Mouse (Mus musculus): ENCODE data around the gene Gpr161.
A peak's percentile ranks its signal among the peaks of the same experiment; 100 is the strongest.
"Not testable (repeated sequence)": the region's sequence is repeated elsewhere in the genome, so short reads cannot be mapped to it uniquely, and the experiment has no call there.

Gpr161 gene

GRCm38 (mm10) chr1:165316361-165316760 is 20.8 kb downstream of the Gpr161 start:
- no peak for DNase-seq (ENCODE audit: low spot score in 2 of 2)

GRCm38 (mm10) chr1:165320141-165320934 is 24.7 kb downstream of the Gpr161 start:
- DNase-seq (ENCODE audit: low spot score in 2 of 2), result peak in 1 of 2 experiments; percentile 21

GRCm38 (mm10) chr1:165321393-165321861 is 25.8 kb downstream of the Gpr161 start:
- DNase-seq (ENCODE audit: low spot score in 2 of 2), result no peak

GRCm38 (mm10) chr1:165321891-165322290 is 26.3 kb downstream of the Gpr161 start:
- no peak for DNase-seq (ENCODE audit: low spot score in 2 of 2)

GRCm38 (mm10) chr1:165322934-165323333 is 27.3 kb downstream of the Gpr161 start:
- DNase-seq (ENCODE audit: low spot score in 2 of 2), result no peak

GRCm38 (mm10) chr1:165327370-165327769 is 31.8 kb downstream of the Gpr161 start:
- DNase-seq (ENCODE audit: low spot score in 2 of 2), result no peak

- no peak for DNase-seq (ENCODE audit: low spot score in 2 of 2)
These were observed 32.2 kb downstream of the Gpr161 start for GRCm38 (mm10) chr1:165327831-165328230.

- not testable (repeated sequence) for DNase-seq (ENCODE audit: low spot score in 2 of 2)
These were observed 33.0 kb downstream of the Gpr161 start for GRCm38 (mm10) chr1:165328384-165329289.

GRCm38 (mm10) chr1:165330859-165331258 is 35.3 kb downstream of the Gpr161 start:
- no peak for DNase-seq (ENCODE audit: low spot score in 2 of 2)

- DNase-seq (ENCODE audit: low spot score in 2 of 2), result no peak
These were observed 37.2 kb downstream of the Gpr161 start for GRCm38 (mm10) chr1:165332797-165333196.

GRCm38 (mm10) chr1:165342126-165342525 is 46.5 kb downstream of the Gpr161 start:
- no peak for DNase-seq (ENCODE audit: low spot score in 2 of 2)

GRCm38 (mm10) chr1:165344453-165344852 is 48.9 kb downstream of the Gpr161 start:
- no peak for DNase-seq (ENCODE audit: low spot score in 2 of 2)

- DNase-seq (ENCODE audit: low spot score in 2 of 2), result no peak
These were observed 53.0 kb downstream of the Gpr161 start for GRCm38 (mm10) chr1:165348627-165349026.

- no peak for DNase-seq (ENCODE audit: low spot score in 2 of 2)
These were observed 60.8 kb downstream of the Gpr161 start for GRCm38 (mm10) chr1:165356347-165356746.

GRCm38 (mm10) chr1:165363271-165363670 is 67.7 kb downstream of the Gpr161 start:
- DNase-seq (ENCODE audit: low spot score in 2 of 2), result no peak

- DNase-seq (ENCODE audit: low spot score in 2 of 2), result no peak
These were observed 69.5 kb downstream of the Gpr161 start for GRCm38 (mm10) chr1:165365057-165365456.

- no peak for DNase-seq (ENCODE audit: low spot score in 2 of 2)
These were observed 75.4 kb downstream of the Gpr161 start for GRCm38 (mm10) chr1:165370990-165371389.

GRCm38 (mm10) chr1:165373839-165374238 is 78.2 kb downstream of the Gpr161 start:
- DNase-seq (ENCODE audit: low spot score in 2 of 2), result no peak

Measured in natural killer cell, adult 2 months (primary cell).